Mouse (Mus musculus) liver, embryonic 11.5 days (tissue): ENCODE results near the gene Supt3. TPM values are rescaled to one million over a fixed set of nuclear protein-coding genes. Genes with fewer than 3 reads are reported as not detected.

ENCODE experiments used
- ATAC-seq: fragments of 200-750 bp; cut with Nextera tagmentation; replicated peaks from 2 replicates; pipeline ENCODE4 v1.8.0; 2017; ENCODE audit warnings: moderate number of reproducible peaks, mild to moderate bottlenecking, moderate TSS enrichment, moderate library complexity; ENCODE audit not compliant: low FRiP score
- DNase-seq: peaks from one replicate; pipeline ENCODE4 v3.0.0-alpha.2; 2017; ENCODE audit warnings: low spot score
- H3K27ac ChIP-seq: fragments of 300-500 bp; sonication (generic); 2 replicates; pipeline ENCODE4 v1.5.1; 2014; ENCODE audit warnings: mild to moderate bottlenecking, low read depth, low read length, control low read depth
- H3K27me3 ChIP-seq: fragments of 300-500 bp; sonication (generic); replicated peaks from 2 replicates; pipeline ENCODE4 v1.6.1; 2014; ENCODE audit warnings: low read length, mixed read lengths; ENCODE audit not compliant: control insufficient read depth, insufficient read depth
- H3K36me3 ChIP-seq: fragments of 300-500 bp; sonication (generic); 2 replicates; pipeline ENCODE4 v1.6.1; 2014; ENCODE audit warnings: mild to moderate bottlenecking, low read length, moderate library complexity, mixed read lengths; ENCODE audit not compliant: control insufficient read depth, insufficient read depth
- H3K4me1 ChIP-seq: fragments of 300-500 bp; sonication (generic); replicated peaks from 2 replicates; pipeline ENCODE4 v1.6.1; 2014; ENCODE audit warnings: low read length, mixed read lengths; ENCODE audit not compliant: control insufficient read depth, insufficient read depth
- H3K4me2 ChIP-seq: fragments of 300-500 bp; sonication (generic); 2 replicates; pipeline ENCODE4 v1.6.1; 2014; ENCODE audit warnings: mild to moderate bottlenecking, control low read depth, moderate library complexity
- H3K4me3 ChIP-seq: fragments of 300-500 bp; sonication (generic); 2 replicates; pipeline ENCODE4 v1.5.1; 2014; ENCODE audit warnings: low read depth, low read length, control low read depth
- H3K9ac ChIP-seq: fragments of 300-500 bp; sonication (generic); 2 replicates; pipeline ENCODE4 v1.6.1; 2014; ENCODE audit warnings: low read depth, low read length, control low read depth
- H3K9me3 ChIP-seq: fragments of 300-500 bp; sonication (generic); 2 replicates; pipeline ENCODE4 v1.6.1; 2016; ENCODE audit warnings: low read length, inconsistent platforms, mixed read lengths; ENCODE audit not compliant: control insufficient read depth
- WGBS: fragments of 180-500 bp; shearing (Covaris S2); extraction: QIAGEN DNeasy Blood & Tissue Kit; methylation state at CpG from one replicate; pipeline ENCODE4 v1.1.7; 2014; 5-methylcytosine and 5-hydroxymethylcytosine counted together
- polyA plus RNA-seq: library from polyadenylated mRNA; unstranded; fragments of >200 nt; fragmentation: Nextera tagmentation; extraction: Ambion mirVana; gene quantifications from 2 replicates; pipeline ENCODE4 v1.2.1, GENCODE M21; 2014

Gene Supt3
- polyA plus RNA-seq, 1 experiment from 2014 or later = 17.7 TPM

GRCm38 (mm10) chr17:45057780-45058179 lies 280.8 kb downstream of the Supt3 start:
- no peak overlapping the region for H3K4me3 ChIP-seq
- WGBS = 86% methylated on average over 6 of the region's 6 CpGs
- DNase-seq (no peak), ATAC-seq (no peak)
- H3K9me3 ChIP-seq = no peaks in the 10 kb centered on the region
- H3K9ac ChIP-seq = no peak overlapping the region
- no peak overlapping the region for H3K27ac ChIP-seq
- H3K4me1 ChIP-seq = no peaks in the 10 kb centered on the region
- no peak overlapping the region for H3K4me2 ChIP-seq
- no peaks in the 10 kb centered on the region for H3K36me3 ChIP-seq
- no peaks in the 10 kb centered on the region for H3K27me3 ChIP-seq

GRCm38 (mm10) chr17:45058566-45059363 lies 281.8 kb downstream of the Supt3 start:
- H3K4me2 ChIP-seq = no peak overlapping the region
- H3K36me3 ChIP-seq = no peaks in the 10 kb centered on the region
- H3K27ac ChIP-seq = no peak overlapping the region
- ATAC-seq (no peak), DNase-seq (no peak)
- 67% methylated on average over 6 of the region's 6 CpGs for WGBS
- H3K4me3 ChIP-seq = no peak overlapping the region
- H3K27me3 ChIP-seq = no peaks in the 10 kb centered on the region
- no peaks in the 10 kb centered on the region for H3K9me3 ChIP-seq
- no peaks in the 10 kb centered on the region for H3K4me1 ChIP-seq
- no peak overlapping the region for H3K9ac ChIP-seq

GRCm38 (mm10) chr17:45063776-45064175 lies 286.8 kb downstream of the Supt3 start:
- WGBS = 93% methylated on average over 5 of the region's 5 CpGs
- H3K36me3 ChIP-seq = no peaks in the 10 kb centered on the region
- DNase-seq = no peak
- no peak overlapping the region for H3K4me2 ChIP-seq
- no peak for ATAC-seq
- H3K4me3 ChIP-seq = no peak overlapping the region
- H3K27ac ChIP-seq = no peak overlapping the region
- H3K9ac ChIP-seq = no peak overlapping the region
- no peaks in the 10 kb centered on the region for H3K9me3 ChIP-seq
- no peaks in the 10 kb centered on the region for H3K4me1 ChIP-seq
- H3K27me3 ChIP-seq = no peaks in the 10 kb centered on the region

- Histone ChIP-seq H3K9ac (no peak overlapping the region), H3K36me3 (no peaks in the 10 kb centered on the region), H3K4me2 (no peak overlapping the region), H3K27me3 (no peaks in the 10 kb centered on the region), H3K4me1 (no peaks in the 10 kb centered on the region), H3K4me3 (no peak overlapping the region), H3K27ac (no peak overlapping the region), H3K9me3 (no peaks in the 10 kb centered on the region)
- WGBS = 62% methylated on average over 2 of the region's 2 CpGs
- DNase-seq (no peak), ATAC-seq (no peak)
These were observed 288.5 kb downstream of the Supt3 start for GRCm38 (mm10) chr17:45065465-45065864.

- Histone ChIP-seq H3K27me3 (no peaks in the 10 kb centered on the region), H3K4me1 (no peaks in the 10 kb centered on the region), H3K9ac (no peak overlapping the region), H3K4me2 (no peak overlapping the region), H3K36me3 (no peaks in the 10 kb centered on the region), H3K4me3 (no peak overlapping the region), H3K27ac (no peak overlapping the region), H3K9me3 (no peaks in the 10 kb centered on the region)
- no peak for DNase-seq
- no peak for ATAC-seq
- 84% methylated on average over 3 of the region's 3 CpGs for WGBS
These were observed 290.5 kb downstream of the Supt3 start for GRCm38 (mm10) chr17:45067441-45067840.

GRCm38 (mm10) chr17:45068321-45068720 lies 291.4 kb downstream of the Supt3 start:
- 60% methylated on average over 7 of the region's 7 CpGs for WGBS
- Histone ChIP-seq H3K4me3 (no peak overlapping the region), H3K9me3 (no peaks in the 10 kb centered on the region), H3K4me2 (no peak overlapping the region), H3K27me3 (no peaks in the 10 kb centered on the region), H3K9ac (no peak overlapping the region), H3K27ac (no peak overlapping the region), H3K36me3 (no peaks in the 10 kb centered on the region), H3K4me1 (no peaks in the 10 kb centered on the region)
- no peak for ATAC-seq
- DNase-seq = no peak

- ATAC-seq (no peak), DNase-seq (no peak)
- no peaks in the 10 kb centered on the region for H3K36me3 ChIP-seq
- 68% methylated on average over 7 of the region's 7 CpGs for WGBS
- H3K4me1 ChIP-seq = no peaks in the 10 kb centered on the region
- no peak overlapping the region for H3K27ac ChIP-seq
- H3K4me2 ChIP-seq = no peak overlapping the region
- H3K9ac ChIP-seq = no peak overlapping the region
- H3K9me3 ChIP-seq = no peaks in the 10 kb centered on the region
- no peak overlapping the region for H3K4me3 ChIP-seq
- no peaks in the 10 kb centered on the region for H3K27me3 ChIP-seq
These were observed 295.8 kb downstream of the Supt3 start for GRCm38 (mm10) chr17:45072495-45073347.

GRCm38 (mm10) chr17:45073348-45073634 lies 296.3 kb downstream of the Supt3 start:
- no peak for ATAC-seq
- no peak for DNase-seq
- Histone ChIP-seq H3K27ac (no peak overlapping the region), H3K27me3 (no peaks in the 10 kb centered on the region), H3K9me3 (no peaks in the 10 kb centered on the region), H3K9ac (no peak overlapping the region), H3K4me1 (no peaks in the 10 kb centered on the region), H3K4me3 (no peak overlapping the region), H3K4me2 (no peak overlapping the region), H3K36me3 (no peaks in the 10 kb centered on the region)
- 89% methylated on average over 8 of the region's 8 CpGs for WGBS

GRCm38 (mm10) chr17:45073779-45074178 lies 296.8 kb downstream of the Supt3 start:
- Histone ChIP-seq H3K36me3 (no peaks in the 10 kb centered on the region), H3K4me1 (no peaks in the 10 kb centered on the region), H3K9ac (no peak overlapping the region), H3K4me3 (no peak overlapping the region), H3K27me3 (no peaks in the 10 kb centered on the region), H3K27ac (no peak overlapping the region), H3K4me2 (no peak overlapping the region), H3K9me3 (no peaks in the 10 kb centered on the region)
- ATAC-seq (no peak), DNase-seq (no peak)
- WGBS = 72% methylated on average over 3 of the region's 3 CpGs
